Mouse (Mus musculus) gastrocnemius, postnatal 10 days (tissue): ENCODE measurements around the gene Cdk20. TPM values are rescaled to one million over a fixed set of nuclear protein-coding genes. Genes with fewer than 3 reads are reported as not detected.

Source experiments
- total RNA-seq, 2 experiments: library from RNA; stranded (reverse); gene quantifications; 2 replicates each; pipeline ENCODE4 v1.2.3; 2021

Gene Cdk20
- total RNA-seq, 2 experiments from 2014 or later: 3.6 to 3.9 TPM

Other genes with a start within 250 kb of the Cdk20 start
- gene Cdc14b, start 157.0 kb upstream of the Cdk20 start, total RNA-seq: 1 to 10 TPM; 4.5 to 6.8 TPM
- gene Aaed1, start 119.6 kb upstream of the Cdk20 start, total RNA-seq: 10 to 100 TPM; 32.2 to 37.2 TPM
- gene Ctsl, start 61.4 kb upstream of the Cdk20 start, total RNA-seq: 100 to 1,000 TPM; 145 to 162 TPM
- under 1 TPM in 1 of 2 experiments, not detected in 1; 0.25 TPM for gene Fam240b, start 65.5 kb downstream of the Cdk20 start, total RNA-seq